In genomic region chr12:20226831-20227230, GRCm38 (mm10) we compare ENCODE assay signal across 8 mouse cellular contexts.
DNase-seq lines count a peak whose midpoint lies in the region; ATAC-seq and TF ChIP-seq lines count a peak whose summit lies in the region.
"Not testable (repeated sequence)": the region's sequence is repeated elsewhere in the genome, so short reads cannot be mapped to it uniquely, and the experiment has no call there.

No protein-coding gene starts in this region.

- H3K4me2 ChIP-seq in embryonic facial prominence, embryonic 14.5 days (ENCODE audit: low read depth, low read length); limb, embryonic 11.5 days (ENCODE audit: low read depth, severe bottlenecking); stomach, postnatal 0 days (replicated peaks; ENCODE audit: low read depth): not testable (repeated sequence)

- WGBS in embryonic facial prominence, embryonic 14.5 days = 76% methylated on average over 9 of the region's 9 CpGs
- WGBS in hindbrain, embryonic 10.5 days = 80% methylated on average over 9 of the region's 9 CpGs
- 81% methylated on average over 9 of the region's 9 CpGs for WGBS in limb, embryonic 11.5 days
- 73% methylated on average over 9 of the region's 9 CpGs for WGBS in midbrain, embryonic 10.5 days
- 78% methylated on average over 9 of the region's 9 CpGs for WGBS in stomach, postnatal 0 days

- H3K36me3 ChIP-seq in embryonic facial prominence, embryonic 14.5 days (ENCODE audit: control insufficient read depth, insufficient read depth, low read length); limb, embryonic 11.5 days (ENCODE audit: control insufficient read depth, insufficient read depth, low read length); stomach, postnatal 0 days (ENCODE audit: control insufficient read depth, insufficient read depth, low read length): not testable (repeated sequence)
- H3K36me3 ChIP-seq in hindbrain, embryonic 10.5 days = peaks cover 52% of the 10 kb centered on the region
- H3K36me3 ChIP-seq in midbrain, embryonic 10.5 days = peaks cover 47% of the 10 kb centered on the region

- not testable (repeated sequence) for TF ChIP-seq CTCF in stomach, postnatal 0 days (IDR thresholded peaks at IDR 0.05; ENCODE audit: low read depth)

- ATAC-seq in embryonic facial prominence, embryonic 14.5 days (ENCODE audit: low read depth) = not testable (repeated sequence)
- 0 out of 2 replicates have a peak, but pooled peaks have one; percentile 27 for ATAC-seq in limb, embryonic 11.5 days (ENCODE audit: insufficient number of reproducible peaks, low FRiP score, low TSS enrichment, low read depth)
- ATAC-seq in stomach, postnatal 0 days (ENCODE audit: low FRiP score, low TSS enrichment) = peak; percentile 12; the same call in 1 of the 2 replicates

- H3K27ac ChIP-seq in embryonic facial prominence, embryonic 14.5 days (replicated peaks; ENCODE audit: low read depth, low read length); hindbrain, embryonic 10.5 days; limb, embryonic 11.5 days (replicated peaks; ENCODE audit: low read depth, low read length); midbrain, embryonic 10.5 days (replicated peaks); stomach, postnatal 0 days (replicated peaks): not testable (repeated sequence)

- H3K4me1 ChIP-seq in embryonic facial prominence, embryonic 14.5 days (ENCODE audit: control insufficient read depth, insufficient read depth, low read length); hindbrain, embryonic 10.5 days (replicated peaks); limb, embryonic 11.5 days (ENCODE audit: control insufficient read depth, insufficient read depth, low read length); midbrain, embryonic 10.5 days; stomach, postnatal 0 days (replicated peaks; ENCODE audit: control insufficient read depth, insufficient read depth): not testable (repeated sequence)

- peaks cover 54% of the 10 kb centered on the region for H3K9me3 ChIP-seq in embryonic facial prominence, embryonic 14.5 days (ENCODE audit: control insufficient read depth, low read length)
- H3K9me3 ChIP-seq in hindbrain, embryonic 10.5 days = peaks cover 78% of the 10 kb centered on the region
- H3K9me3 ChIP-seq in limb, embryonic 11.5 days (ENCODE audit: control insufficient read depth, low read length) = peaks cover 52% of the 10 kb centered on the region
- H3K9me3 ChIP-seq in midbrain, embryonic 10.5 days (replicated peaks) = peaks cover 72% of the 10 kb centered on the region
- H3K9me3 ChIP-seq in stomach, postnatal 0 days (ENCODE audit: control insufficient read depth, low read length) = peaks cover 44% of the 10 kb centered on the region

- DNase-seq in CD4-positive, CD25-positive, alpha-beta regulatory T cell, adult 2 months (ENCODE audit: low read depth, low spot score) = peak; percentile 2
- DNase-seq in ZHBTc4 (ENCODE audit: low read depth, low spot score) = peak; percentile 51
- peak; percentile 4 for DNase-seq in embryonic facial prominence, embryonic 14.5 days (ENCODE audit: low spot score)
- peak; percentile 3 for DNase-seq in hindbrain, embryonic 10.5 days (ENCODE audit: low spot score)
- peak; percentile 21 for DNase-seq in limb, embryonic 11.5 days (ENCODE audit: low spot score)
- DNase-seq in midbrain, embryonic 10.5 days (ENCODE audit: low spot score) = peak; percentile 11
- peak; percentile 12 for DNase-seq in neural tube, embryonic 10.5 days (ENCODE audit: extremely low spot score, low spot score)
- DNase-seq in stomach, postnatal 0 days (ENCODE audit: low spot score) = peak; percentile 18

- H3K27me3 ChIP-seq in embryonic facial prominence, embryonic 14.5 days (replicated peaks; ENCODE audit: control insufficient read depth, insufficient read depth, low read length); limb, embryonic 11.5 days (ENCODE audit: control insufficient read depth, insufficient read depth, low read length); stomach, postnatal 0 days (ENCODE audit: control insufficient read depth, insufficient read depth, low read length): not testable (repeated sequence)
- peaks cover 19% of the 10 kb centered on the region for H3K27me3 ChIP-seq in hindbrain, embryonic 10.5 days (ENCODE audit: insufficient read depth, poor library complexity, severe bottlenecking)
- H3K27me3 ChIP-seq in midbrain, embryonic 10.5 days (ENCODE audit: low read depth, poor library complexity, severe bottlenecking) = peaks cover 23% of the 10 kb centered on the region

- TF ChIP-seq EP300 in stomach, postnatal 0 days (optimal IDR thresholded peaks at IDR 0.05) = not testable (repeated sequence)

- not testable (repeated sequence) for H3K4me3 ChIP-seq in embryonic facial prominence, embryonic 14.5 days (ENCODE audit: low read depth, low read length); hindbrain, embryonic 10.5 days; limb, embryonic 11.5 days (ENCODE audit: low read depth, low read length); midbrain, embryonic 10.5 days; stomach, postnatal 0 days (ENCODE audit: low read depth, low read length)

- H3K9ac ChIP-seq in embryonic facial prominence, embryonic 14.5 days (ENCODE audit: low read depth, low read length); limb, embryonic 11.5 days (ENCODE audit: low read length); stomach, postnatal 0 days (ENCODE audit: low read length): not testable (repeated sequence)
